Mouse (Mus musculus): Measurements from ENCODE around the gene Nrxn2. TPM values are rescaled to one million over a fixed set of nuclear protein-coding genes. Genes with fewer than 3 reads are reported as not detected.

Gene Nrxn2
- total and polyA plus RNA-seq, 3 experiments, result 0.20 to 0.71 (median 0.30) TPM

GRCm38 (mm10) chr19:6376643-6377042 lies 41.9 kb upstream of the Nrxn2 start:
- H3K79me2 ChIP-seq (replicated peaks; ENCODE audit: control insufficient read depth, extremely low read depth, insufficient read depth, poor library complexity, severe bottlenecking), result peaks cover 8% of the 10 kb centered on the region
- peaks cover 2 to 43% of the 10 kb centered on the region in 2 experiments; a peak in 2 of 4 replicates for H3K4me1 ChIP-seq (ENCODE audit: control insufficient read depth in 1 of 2, insufficient read depth in 2 of 2)
- dilution Hi-C loops (cut with MboI; ENCODE audit: extremely low pct_ligation_motif_present, extremely low pct_unique_long_range_greater_than_20kb, low sequenced_read_pairs) (no loop called here), in situ Hi-C loops (cut with MboI; ENCODE audit: low pct_ligation_motif_present, low pct_unique_long_range_greater_than_20kb, low sequenced_read_pairs) (no loop called here)
- no peak for DNase-seq (ENCODE audit: extremely low read depth)
- TF ChIP-seq UBTF (IDR thresholded peaks at IDR 0.05; ENCODE audit: low read depth, low read length), result no peak
- TF ChIP-seq CHD1 (IDR thresholded peaks at IDR 0.05; ENCODE audit: low read depth, low read length), result no peak
- TF ChIP-seq CHD2 (IDR thresholded peaks at IDR 0.05; ENCODE audit: low read length), result no peak
- no peak for TF ChIP-seq SMC3 (IDR thresholded peaks at IDR 0.05; ENCODE audit: low read depth, low read length)
- TF ChIP-seq USF1 (IDR thresholded peaks at IDR 0.05; ENCODE audit: low read depth, low read length), result no peak
- TF ChIP-seq RAD21 (IDR thresholded peaks at IDR 0.05; ENCODE audit: low read depth, low read length), result no peak
- no peak for TF ChIP-seq ZNF384 (IDR thresholded peaks at IDR 0.05; ENCODE audit: low read depth, low read length)
- TF ChIP-seq BHLHE40 (IDR thresholded peaks at IDR 0.05; ENCODE audit: low read depth, low read length), result no peak
- TF ChIP-seq NRF1 (IDR thresholded peaks at IDR 0.05; ENCODE audit: low read depth, low read length), result no peak
- H3K9ac ChIP-seq (ENCODE audit: insufficient read depth, low read depth), result no peak overlapping the region
- no peaks in the 10 kb centered on the region for H3K27me3 ChIP-seq (replicated peaks)
- no peaks in the 10 kb centered on the region for H3K9me3 ChIP-seq (replicated peaks; ENCODE audit: low read length)
- no peak overlapping the region for H3K4me3 ChIP-seq (replicated peaks in 1 of 3; ENCODE audit: low read depth in 2 of 3, low read length in 2 of 3, poor library complexity in 1 of 3)
- H3K4me2 ChIP-seq (ENCODE audit: insufficient read depth, low read depth, poor library complexity, severe bottlenecking), result no peak overlapping the region
- H3K27ac ChIP-seq (ENCODE audit: insufficient read depth, low read depth), result no peak overlapping the region
- peaks cover 79 to 93% of the 10 kb centered on the region in 2 experiments for H3K36me3 ChIP-seq (replicated peaks in 1 of 2; ENCODE audit: control insufficient read depth in 1 of 2, insufficient read depth in 1 of 2, low read length in 1 of 2)

- Histone ChIP-seq H3K9me3 (replicated peaks; ENCODE audit: low read length) (no peaks in the 10 kb centered on the region), H3K4me2 (ENCODE audit: insufficient read depth, low read depth, poor library complexity, severe bottlenecking) (no peak overlapping the region), H3K4me3 (replicated peaks in 1 of 3; ENCODE audit: low read depth in 2 of 3, low read length in 2 of 3, poor library complexity in 1 of 3) (no peak overlapping the region), H3K79me2 (replicated peaks; ENCODE audit: control insufficient read depth, extremely low read depth, insufficient read depth, poor library complexity, severe bottlenecking) (peaks cover 8% of the 10 kb centered on the region; the same call in 1 of the 2 replicates), H3K36me3 (replicated peaks in 1 of 2; ENCODE audit: control insufficient read depth in 1 of 2, insufficient read depth in 1 of 2, low read length in 1 of 2) (peaks cover 71 to 84% of the 10 kb centered on the region in 2 experiments), H3K27me3 (replicated peaks) (no peaks in the 10 kb centered on the region), H3K4me1 (ENCODE audit: control insufficient read depth in 1 of 2, insufficient read depth in 2 of 2) (peaks cover 2 to 35% of the 10 kb centered on the region in 2 experiments; a peak in 2 of 4 replicates), H3K9ac (ENCODE audit: insufficient read depth, low read depth) (no peak overlapping the region), H3K27ac (ENCODE audit: insufficient read depth, low read depth) (no peak overlapping the region)
- no peak for TF ChIP-seq USF2 (conservative IDR thresholded peaks at IDR 0.05; ENCODE audit: low read depth, low read length)
- no peak for TF ChIP-seq MAX (IDR thresholded peaks at IDR 0.05; ENCODE audit: low read length)
- no peak for TF ChIP-seq CTCF (conservative IDR thresholded peaks at IDR 0.05 in 1 of 2, IDR thresholded peaks at IDR 0.05 in 1 of 2; ENCODE audit: low read depth in 2 of 2, low read length in 2 of 2)
- dilution Hi-C loops (cut with MboI; ENCODE audit: extremely low pct_ligation_motif_present, extremely low pct_unique_long_range_greater_than_20kb, low sequenced_read_pairs) (no loop called here), in situ Hi-C loops (cut with MboI; ENCODE audit: low pct_ligation_motif_present, low pct_unique_long_range_greater_than_20kb, low sequenced_read_pairs) (no loop called here)
- DNase-seq (ENCODE audit: extremely low read depth), result no peak
These were observed 41.0 kb upstream of the Nrxn2 start for GRCm38 (mm10) chr19:6377327-6378040.

Data from CH12.LX (cell line).